Mouse (Mus musculus) adrenal gland, adult 18-20 months (tissue): ENCODE results near the gene Rasl10a. TPM values are rescaled to one million over a fixed set of nuclear protein-coding genes. Genes with fewer than 3 reads are reported as not detected.
A peak's percentile ranks its signal among the peaks of the same experiment; 100 is the strongest.

Source experiments
- DNase-seq, 2 experiments: peaks; one replicate each; pipeline ENCODE4 v3.0.0; 2021 to 2022; ENCODE audit warnings: low spot score in 2 of 2
- long read RNA-seq, 2 experiments: library from polyadenylated mRNA; stranded (forward); transcript quantifications; one replicate each; pipeline ENCODE4 v2.0.0; 2021
- total RNA-seq, 2 experiments: library from RNA; stranded (reverse); gene quantifications; 1 replicate in 1 of 2; 2 replicates in 1 of 2; pipeline ENCODE4 v1.2.3; 2021

Gene Rasl10a
- total RNA-seq = under 1 TPM in 1 of 2 experiments, not detected in 1; 0.46 TPM
- long read RNA-seq, experiment 1 = 0 reads
- long read RNA-seq, experiment 2 = 0 reads

DNA sequence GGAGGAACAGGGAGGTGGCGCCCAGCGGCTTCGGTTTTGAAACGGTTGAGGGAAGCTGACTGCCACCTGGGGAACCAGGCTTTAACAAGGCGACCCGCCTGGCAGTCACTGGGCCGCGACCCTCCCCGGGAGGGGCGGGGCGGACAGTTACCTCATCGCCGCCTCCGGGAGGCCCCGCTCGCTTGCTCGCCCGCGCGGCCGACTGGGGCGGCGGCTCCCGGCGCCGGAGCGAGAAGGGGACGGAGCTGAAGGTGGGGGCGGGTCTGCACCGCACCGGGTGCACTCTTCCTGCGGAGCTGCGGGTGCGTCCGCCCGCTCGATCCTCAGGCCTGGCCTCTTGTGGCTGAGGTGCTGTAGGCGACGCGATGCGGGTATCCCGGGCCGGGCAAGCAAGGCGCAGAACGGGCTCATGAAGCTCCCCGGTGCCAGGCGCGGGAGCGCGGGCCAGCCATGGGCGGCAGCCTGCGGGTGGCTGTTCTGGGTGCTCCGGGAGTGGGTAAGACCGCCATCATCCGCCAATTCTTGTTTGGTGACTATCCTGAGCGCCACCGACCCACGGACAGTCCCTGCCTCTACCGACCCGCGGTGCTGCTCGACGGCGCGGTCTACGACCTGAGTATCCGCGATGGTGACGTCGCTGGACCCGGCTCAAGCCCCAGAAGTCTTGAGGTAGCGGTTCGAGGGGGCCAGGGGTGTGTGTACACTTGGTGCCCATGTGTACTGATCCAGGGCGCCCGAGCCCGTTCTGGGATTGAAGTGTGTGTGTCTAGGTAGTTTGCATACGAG, at the start of gene Rasl10a:
Gene Rasl10a (plus strand): TSS at position 273 of the 786 bp plus-strand sequence.
- DNase-seq = no peak

DNA sequence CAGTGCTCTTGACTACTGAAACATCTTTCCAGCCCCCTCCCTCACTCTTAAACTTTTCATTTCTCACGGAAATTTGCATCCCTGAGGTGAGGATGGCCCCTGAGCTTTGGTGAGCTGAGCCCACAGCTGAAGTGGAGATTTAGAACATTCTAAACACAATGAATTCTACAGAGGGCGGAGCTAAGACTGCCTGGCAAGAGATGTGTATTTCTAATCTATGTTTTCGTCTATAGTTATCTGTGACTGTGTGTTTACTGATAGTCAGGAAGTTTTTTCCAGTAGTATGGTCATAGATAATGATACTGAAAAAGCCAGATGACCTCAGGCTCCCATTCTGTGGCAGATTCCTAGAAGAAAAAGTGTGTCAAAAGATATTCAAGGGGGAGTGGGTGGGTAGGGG, 49.1 kb upstream of the Rasl10a start:
- DNase-seq = no peak

DNA sequence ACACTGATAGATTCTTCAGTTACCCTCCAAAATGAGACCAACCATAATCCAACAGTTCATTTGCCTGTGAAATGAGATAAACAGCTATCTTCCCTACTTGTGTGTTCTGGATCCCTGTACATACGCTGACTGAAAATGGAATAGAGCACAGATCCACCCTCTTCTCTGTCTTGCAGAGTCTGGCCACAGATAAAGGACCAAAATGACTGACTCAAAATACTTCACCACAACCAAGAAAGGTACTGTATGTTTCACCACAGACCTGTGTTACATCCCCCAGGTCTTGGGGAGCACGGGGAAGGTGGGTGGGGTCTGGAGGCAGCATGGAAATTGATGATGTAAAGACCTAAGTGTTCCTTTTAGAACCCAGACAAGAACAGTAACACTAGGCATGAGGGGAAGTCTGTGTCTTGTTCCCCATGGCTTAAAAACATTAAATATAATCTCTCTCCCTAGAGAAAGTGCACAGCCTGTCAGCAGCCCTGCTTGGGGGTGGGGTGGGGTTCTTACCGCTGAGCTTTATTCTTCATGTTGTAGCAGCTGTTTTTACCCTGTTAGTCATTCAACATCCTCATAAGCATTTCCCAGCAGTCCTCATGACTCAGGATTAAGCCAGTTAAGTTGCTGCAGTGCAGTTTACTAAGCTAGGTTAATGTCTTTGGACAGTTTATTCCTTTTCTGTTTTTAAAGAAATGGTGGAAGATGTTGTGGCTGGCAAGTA, 48.4 kb upstream of the Rasl10a start:
- DNase-seq = no peak

DNA sequence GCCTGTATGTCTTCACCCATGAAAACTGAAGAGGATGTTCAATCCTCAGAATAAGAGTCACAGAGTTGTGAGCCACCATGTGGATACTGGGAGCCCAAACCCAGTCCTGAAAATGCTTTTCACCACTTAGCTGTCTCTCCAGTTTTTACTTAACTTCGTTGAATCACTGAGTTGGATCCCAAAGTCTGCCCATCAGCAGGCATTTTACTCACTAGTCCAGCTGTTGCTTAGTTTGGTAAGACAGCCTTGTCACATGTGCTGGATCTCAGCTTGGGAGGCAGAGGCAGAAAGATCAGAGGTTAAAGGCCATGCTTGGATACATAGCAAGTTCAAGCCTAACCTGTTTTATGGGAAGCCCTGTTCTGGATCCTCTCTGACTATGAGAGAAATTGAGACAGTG, 47.7 kb upstream of the Rasl10a start:
- DNase-seq = no peak

DNA sequence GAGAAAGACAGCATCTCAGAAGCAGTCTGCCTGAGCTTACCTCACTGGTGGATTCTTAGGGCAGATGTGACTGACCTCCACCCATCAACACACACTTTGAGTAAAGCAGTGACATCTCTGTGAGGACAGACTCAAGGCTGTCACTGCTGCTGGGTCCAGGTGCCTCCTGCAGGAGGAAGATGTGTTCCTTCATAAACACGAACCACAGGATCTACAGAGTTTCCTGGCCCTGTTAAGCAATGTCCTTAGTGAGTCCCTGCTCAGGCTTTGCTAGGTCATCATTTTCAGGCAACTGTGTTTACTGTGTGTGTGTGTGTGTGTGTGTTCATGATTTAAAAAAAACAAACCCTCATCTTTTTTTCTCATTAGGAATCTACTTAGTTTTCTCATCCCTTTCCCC, 46.4 kb upstream of the Rasl10a start:
- no peak for DNase-seq

DNA sequence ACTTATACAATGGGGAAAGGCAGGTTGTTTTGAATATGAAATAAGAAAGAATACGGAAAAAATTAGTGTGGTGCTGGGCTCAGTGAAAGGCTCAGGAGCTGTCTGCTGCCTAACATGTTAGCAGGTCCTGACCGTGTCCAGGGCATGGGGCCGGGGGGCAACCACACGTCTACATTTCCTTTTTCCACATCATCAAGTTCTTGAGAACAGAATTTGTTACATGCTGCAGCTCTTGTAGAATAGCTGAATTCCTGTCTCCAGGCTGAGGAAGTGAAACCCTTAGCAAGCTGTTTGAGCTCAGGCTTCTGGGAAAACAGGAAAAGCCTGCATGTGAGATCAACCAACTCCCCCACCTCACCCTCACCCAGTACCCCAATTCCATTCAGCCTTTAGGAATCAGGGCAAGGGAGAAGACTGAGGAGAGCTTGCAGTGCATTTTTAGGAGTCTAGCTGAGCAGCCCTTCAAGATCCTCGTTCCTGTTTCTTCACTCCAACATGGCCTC, 45.7 kb upstream of the Rasl10a start:
- DNase-seq = no peak

DNA sequence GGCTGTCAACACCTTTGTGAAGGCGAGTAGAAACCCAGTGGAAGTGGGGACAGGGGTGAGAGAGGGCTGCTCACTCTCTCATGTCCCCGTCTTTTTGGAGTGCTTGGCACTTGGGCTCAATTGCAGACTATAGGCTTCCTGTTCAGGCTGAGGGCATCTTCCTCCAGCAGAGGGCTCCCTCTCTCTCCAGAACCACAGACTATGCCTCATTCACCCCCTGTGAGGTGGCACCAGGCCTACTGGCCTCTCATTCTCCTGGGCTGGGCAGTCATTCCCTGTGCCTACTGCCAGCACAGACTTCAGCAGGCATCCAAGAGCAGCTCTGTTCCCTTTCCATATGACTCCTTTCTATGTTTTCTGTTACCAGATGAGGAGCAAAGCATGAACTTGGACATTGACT, 42.2 kb upstream of the Rasl10a start:
- peak; percentile 63 to 67 for DNase-seq

DNA sequence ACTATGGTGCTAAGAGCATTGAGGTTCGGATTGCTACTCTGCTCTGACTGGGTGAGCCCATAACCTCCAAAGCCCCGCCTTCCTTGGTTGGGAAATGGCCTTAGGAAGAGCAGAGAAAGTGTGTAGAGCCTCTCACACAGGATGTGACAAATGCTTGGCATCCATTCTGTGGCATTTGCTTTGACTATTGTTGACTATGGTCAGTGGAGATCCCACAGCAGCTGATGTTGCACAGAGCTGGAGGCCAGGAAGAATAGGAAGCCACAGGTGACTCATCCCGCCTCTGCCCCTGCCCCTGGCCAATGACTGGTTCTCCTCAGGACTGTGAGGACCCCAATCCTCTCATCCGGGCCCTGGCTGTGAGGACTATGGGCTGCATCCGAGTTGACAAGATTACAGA, 41.6 kb upstream of the Rasl10a start:
- no peak for DNase-seq

DNA sequence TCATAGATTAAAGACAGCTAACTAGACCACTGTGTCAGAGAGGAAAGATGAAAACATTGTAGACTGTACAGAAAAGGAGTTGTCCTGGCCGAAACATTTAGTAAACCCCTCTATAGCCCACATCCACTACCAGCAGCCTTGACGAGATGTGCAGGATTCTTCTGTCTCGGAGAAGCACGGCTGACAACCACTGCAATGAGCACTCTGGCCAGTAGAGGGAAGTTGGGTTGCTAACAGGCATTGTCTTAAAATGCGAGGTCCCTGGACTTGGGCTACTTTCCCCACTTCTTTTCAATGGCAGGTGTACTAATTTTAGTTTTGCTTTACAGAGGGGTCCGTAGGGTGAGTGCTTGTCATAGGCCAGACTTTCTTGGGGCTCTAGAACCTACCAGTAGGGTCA, 40.4 kb upstream of the Rasl10a start:
- no peak for DNase-seq

DNA sequence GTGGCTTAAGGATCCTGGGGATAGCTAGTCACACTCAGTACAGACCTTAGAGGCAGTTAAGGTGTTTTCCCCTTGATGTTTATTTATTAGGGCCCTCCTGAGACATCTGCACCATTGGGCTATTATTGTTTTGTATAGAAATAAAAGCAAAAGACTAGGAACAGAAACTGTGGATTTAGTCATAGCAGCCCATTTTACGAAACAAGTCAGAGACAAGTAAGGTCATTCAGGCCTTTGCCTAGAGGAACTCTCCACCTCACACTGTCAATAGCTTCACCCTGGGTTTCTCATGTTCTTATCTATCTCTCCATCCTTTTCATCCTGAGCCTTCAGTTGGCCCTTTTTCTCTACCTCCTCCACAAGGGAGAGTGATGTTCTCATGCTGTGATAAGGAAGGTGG, 32.8 kb upstream of the Rasl10a start:
- DNase-seq = no peak

DNA sequence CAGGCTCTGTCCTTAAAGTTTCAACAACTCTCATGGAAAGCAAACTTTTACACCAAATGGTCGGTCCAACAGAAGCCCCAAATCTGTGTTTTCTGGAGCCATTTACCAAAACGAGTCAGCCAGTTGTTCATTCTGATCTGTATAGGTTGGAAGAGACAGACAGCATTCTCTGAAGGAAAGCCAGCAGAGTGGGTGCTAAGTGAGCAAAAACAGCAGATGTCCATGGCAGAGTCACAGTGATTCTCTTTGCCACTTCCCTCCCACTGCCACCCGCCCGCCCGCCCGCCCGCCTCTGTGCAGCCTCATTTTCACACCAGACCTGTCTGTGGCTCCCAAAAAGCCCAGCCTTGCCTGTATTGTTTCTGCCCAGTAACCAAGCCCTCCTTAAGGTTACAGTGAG, 29.7 kb upstream of the Rasl10a start:
- DNase-seq = no peak

DNA sequence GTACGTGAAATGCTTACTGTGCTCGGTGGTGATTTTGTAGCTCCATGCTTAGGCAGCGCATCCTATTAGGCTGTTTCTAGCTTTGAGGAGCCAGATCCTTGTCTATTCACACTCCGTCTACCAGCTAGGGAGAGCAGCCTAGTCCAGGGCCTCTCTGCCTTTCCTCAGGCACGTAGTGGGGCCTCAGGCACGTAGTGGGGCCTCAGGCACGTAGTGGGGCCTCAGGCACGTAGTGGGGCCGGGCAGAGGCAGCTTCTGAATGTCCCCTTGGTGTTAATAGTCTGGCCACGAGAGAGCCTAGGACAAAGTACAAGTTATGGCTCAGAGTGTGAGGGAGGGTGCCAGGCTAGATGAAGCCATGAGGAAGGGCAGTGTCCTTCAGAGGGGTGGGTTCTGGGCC, 25.2 kb upstream of the Rasl10a start:
- no peak for DNase-seq

DNA sequence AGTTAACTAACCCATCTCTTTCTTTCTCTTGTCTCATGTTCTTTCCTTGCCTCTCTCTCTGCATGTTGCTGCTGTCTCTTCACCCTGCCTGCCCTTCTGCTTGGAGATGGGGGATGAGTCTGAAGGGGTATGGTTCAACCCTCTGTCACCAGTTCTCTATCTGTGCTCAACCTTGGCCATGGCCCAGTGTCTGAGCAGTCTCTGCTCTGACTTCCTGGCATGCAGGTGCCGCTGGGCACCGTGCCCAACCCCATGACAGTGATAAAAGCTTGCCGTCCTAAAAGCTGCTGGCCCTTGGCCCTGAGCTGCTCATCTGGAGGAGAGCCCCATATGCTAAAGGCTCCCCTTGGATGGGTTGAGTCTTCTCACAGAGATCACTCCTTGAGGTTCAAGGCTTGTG, 24.8 kb upstream of the Rasl10a start:
- peak; percentile 56 to 61 for DNase-seq

DNA sequence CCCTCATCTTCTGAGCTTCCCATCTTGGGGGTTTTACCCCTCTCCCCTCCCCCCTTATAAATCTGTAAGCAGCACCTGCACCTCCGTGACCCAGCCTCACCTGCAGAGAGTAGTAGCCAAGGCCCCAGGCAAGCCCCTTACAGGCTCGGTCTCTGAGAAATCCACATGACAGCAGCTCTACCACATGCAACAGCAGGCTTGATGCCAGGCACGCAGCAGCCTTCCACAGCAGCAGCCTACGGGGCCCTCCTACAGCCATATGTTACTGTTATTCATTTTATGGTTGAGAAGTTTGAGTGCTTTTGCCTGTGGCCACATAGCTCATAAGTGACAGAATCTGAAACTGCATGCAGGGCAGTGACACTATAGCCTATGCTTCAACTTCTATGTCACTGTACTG, 22.5 kb upstream of the Rasl10a start:
- DNase-seq = no peak

DNA sequence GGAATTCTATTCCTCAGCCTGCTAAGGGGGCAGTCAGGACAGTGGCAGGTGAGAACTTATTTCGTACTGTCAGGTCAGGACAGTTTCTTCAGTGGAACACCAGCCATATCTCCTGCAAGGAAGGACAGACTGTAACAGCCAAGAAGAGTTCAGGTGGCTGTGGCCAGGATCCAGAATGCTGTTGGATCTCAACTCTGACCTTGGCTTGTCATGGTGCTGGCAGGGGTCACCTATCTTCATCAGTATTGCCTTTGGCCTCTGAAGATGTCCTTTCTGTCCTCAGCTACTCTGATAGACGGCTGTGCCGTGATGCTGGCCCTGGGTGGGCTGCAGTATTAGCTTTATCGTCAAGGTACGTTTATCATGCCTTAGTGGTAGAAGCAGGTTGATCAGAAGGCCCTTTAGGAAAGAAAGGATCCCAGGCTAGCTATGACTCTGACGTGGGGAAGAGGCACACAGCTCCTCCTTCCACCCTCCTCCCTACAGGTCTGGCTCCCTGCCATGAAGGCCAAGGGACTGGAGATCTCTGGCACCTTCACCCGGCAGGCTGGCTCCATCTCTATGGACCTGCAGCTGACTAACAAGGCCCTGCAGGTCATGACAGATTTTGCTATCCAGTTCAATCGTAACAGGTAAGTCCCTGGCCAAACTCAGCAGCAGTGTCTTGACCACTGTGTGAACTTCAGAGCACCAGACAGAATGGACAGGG, 20.6 kb upstream of the Rasl10a start:
- peak; percentile 52 to 53 for DNase-seq

DNA sequence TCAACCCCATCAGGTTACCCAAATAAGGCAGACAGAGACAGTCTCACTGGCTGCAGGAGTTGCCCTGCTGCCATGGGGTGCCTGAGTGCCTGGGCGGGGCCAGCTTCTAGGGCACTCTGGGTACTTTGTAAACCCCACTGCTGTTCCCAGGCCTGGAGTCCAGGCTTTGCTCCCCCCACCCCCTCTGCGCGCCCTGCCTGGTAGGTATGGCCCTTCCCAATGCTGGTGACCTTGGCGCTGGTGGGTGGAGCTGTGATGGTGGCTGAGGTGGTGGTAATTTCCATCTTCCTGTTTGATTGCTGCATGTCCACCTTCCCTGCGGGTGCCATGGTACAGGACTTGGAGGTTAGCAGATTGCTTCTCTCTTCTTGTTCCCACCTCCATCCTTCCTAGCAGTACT, 17.3 kb upstream of the Rasl10a start:
- DNase-seq = no peak

DNA sequence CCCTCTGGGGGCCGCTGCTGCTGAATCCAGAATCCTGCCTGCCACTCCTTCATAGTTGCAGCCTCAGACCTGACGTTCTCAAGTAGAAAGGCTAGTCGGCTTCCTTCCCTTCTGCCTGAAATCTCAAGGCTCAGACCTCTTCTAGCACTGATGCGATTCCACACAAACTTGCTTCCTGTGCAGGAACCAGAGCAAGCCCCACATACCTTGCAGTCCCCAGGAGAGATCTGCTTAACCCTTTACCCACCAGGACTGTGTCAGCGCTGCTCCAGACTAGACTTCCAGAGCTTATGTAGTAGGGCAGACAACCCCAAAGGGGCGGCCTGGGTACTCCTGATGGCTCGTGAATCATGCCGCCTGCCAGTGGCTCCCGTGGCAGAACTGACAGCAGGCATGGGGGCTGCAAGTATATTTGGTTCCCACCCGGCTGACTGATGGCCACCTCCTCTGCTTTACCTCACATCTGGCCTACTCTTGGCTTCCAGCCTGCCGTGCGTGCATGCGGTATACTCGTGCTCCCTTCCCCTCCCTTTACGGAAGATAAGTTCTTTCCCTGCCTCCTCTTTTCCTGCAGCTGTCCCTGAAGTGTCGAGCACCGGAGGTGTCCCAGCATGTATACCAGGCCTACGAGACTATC, 16.7 kb upstream of the Rasl10a start:
- DNase-seq = no peak

DNA sequence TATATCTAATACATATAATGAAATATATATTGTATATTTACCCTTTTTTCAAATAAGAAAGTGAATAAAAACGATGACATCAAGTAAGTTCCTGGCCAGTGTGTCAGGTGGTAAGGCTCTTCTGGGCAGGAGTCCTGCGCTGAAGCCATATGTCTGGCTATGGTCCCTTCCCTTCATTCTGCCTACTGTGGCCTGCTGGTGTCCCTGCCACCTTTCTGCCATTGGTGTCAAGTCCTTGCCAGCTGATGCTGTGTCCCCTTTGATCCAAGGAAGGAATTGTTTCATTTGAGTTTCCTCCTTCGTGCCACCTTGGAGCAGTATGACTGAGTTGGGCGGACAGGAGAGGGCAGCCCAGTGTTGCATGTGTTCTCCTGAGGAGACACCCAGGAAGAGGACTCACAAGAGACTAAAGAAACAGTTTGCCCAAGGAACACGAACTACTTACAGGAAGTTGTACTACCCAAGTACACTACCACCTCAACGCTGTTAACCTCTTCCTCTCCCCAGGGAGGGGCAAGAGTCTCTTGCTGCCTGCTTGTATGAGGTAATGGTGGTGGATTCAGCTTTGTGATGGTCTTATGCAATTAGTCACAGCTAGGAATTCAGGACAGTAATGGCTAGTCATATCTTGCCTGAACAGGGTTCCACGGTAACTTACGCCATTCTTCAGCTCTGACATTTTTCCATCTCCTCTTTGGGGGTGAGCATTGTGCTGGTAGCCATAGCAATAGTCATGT, 15.1 kb upstream of the Rasl10a start:
- DNase-seq = no peak

DNA sequence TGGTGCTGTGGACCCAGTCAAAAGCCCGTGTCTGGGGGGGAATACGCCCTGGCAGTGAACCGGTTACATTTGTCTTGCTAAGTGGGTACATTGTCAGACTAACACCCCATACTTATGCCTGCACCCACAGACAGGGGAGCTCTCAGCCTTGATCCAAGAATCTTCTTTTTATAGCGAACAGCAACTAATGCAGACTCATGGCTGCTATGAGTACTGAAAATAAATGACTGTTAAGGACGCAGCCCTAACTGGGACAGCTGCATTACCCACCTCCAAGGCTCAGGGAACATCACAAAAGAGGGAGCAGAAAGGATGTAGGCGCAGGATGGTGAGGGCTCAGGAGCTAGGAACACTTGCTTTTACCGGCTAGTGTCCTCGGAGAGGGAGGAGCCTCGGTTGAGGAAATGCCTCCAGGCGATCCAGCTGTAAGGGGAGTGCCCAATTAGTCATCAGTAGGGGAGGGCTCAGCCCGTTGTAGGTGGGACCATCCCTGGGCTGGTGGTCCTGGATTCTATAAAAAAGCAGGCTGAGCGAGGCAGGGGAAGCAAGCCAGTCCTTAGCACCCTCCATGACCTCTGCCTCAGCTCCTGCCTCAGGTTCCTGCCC, 11.5 kb upstream of the Rasl10a start:
- no peak for DNase-seq

DNA sequence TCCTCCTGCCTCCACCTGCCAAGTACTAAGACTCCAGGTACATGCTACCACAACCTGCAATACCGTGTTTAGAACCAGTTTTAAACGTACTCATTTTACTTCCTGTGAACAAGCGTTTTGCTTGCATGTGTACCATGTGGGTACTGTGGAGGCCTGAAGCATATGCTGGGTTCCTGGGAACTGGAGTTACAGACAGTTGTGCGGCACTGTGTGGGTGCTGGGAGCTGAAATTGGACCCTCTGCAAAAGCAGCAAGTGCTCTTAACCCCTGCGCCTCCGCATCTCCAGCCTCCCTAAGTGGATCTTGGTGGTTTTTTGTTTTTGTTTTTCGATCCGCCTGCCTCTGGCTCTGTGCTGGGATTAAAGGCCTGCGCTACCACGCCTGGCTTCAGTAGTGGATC, 6.3 kb upstream of the Rasl10a start:
- no peak for DNase-seq
